Mouse (Mus musculus) intestine, embryonic 14.5 days (tissue): ENCODE results near the gene Fam196b. TPM values are rescaled to one million over a fixed set of nuclear protein-coding genes. Genes with fewer than 3 reads are reported as not detected.

ENCODE experiments used
- ATAC-seq: fragments of 200-750 bp; cut with Nextera tagmentation; replicated peaks from 2 replicates; pipeline ENCODE4 v1.8.0; 2017; ENCODE audit warnings: low read depth, moderate number of reproducible peaks, moderate TSS enrichment, moderate library complexity; ENCODE audit not compliant: low FRiP score, low TSS enrichment
- DNase-seq: peaks from one replicate; pipeline ENCODE4 v3.0.0-alpha.2; 2018; ENCODE audit warnings: low spot score
- H3K27ac ChIP-seq: fragments of 300-500 bp; sonication (generic); 2 replicates; pipeline ENCODE4 v1.5.1; 2014; ENCODE audit warnings: low read depth, mild to moderate bottlenecking, control low read depth
- H3K27me3 ChIP-seq: fragments of 300-500 bp; sonication (generic); replicated peaks from 2 replicates; pipeline ENCODE4 v1.6.1; 2014; ENCODE audit warnings: low read length, control low read depth; ENCODE audit not compliant: control insufficient read depth, insufficient read depth
- H3K36me3 ChIP-seq: fragments of 300-500 bp; sonication (generic); 2 replicates; pipeline ENCODE4 v1.6.1; 2014; ENCODE audit warnings: low read length, control low read depth; ENCODE audit not compliant: control insufficient read depth, insufficient read depth
- H3K4me1 ChIP-seq: fragments of 300-500 bp; sonication (generic); replicated peaks from 2 replicates; pipeline ENCODE4 v1.6.1; 2014; ENCODE audit warnings: low read length, control low read depth, mixed read lengths; ENCODE audit not compliant: control insufficient read depth, insufficient read depth
- H3K4me2 ChIP-seq: fragments of 300-500 bp; sonication (generic); 2 replicates; pipeline ENCODE4 v1.6.1; 2014; ENCODE audit warnings: low read length
- H3K4me3 ChIP-seq: fragments of 300-500 bp; sonication (generic); 2 replicates; pipeline ENCODE4 v1.5.1; 2014; ENCODE audit warnings: low read depth, low read length, control low read depth, mixed read lengths
- H3K9ac ChIP-seq: fragments of 300-500 bp; sonication (generic); 2 replicates; pipeline ENCODE4 v1.6.1; 2014; ENCODE audit warnings: mild to moderate bottlenecking, low read length
- H3K9me3 ChIP-seq: fragments of 300-500 bp; sonication (generic); 2 replicates; pipeline ENCODE4 v1.6.1; 2016; ENCODE audit warnings: low read length, control low read depth; ENCODE audit not compliant: control insufficient read depth
- WGBS: fragments of 180-500 bp; shearing (Covaris S2); extraction: QIAGEN DNeasy Blood & Tissue Kit; methylation state at CpG from one replicate; pipeline ENCODE4 v1.1.7; 2014; 5-methylcytosine and 5-hydroxymethylcytosine counted together
- polyA plus RNA-seq: library from polyadenylated mRNA; unstranded; fragments of >200 nt; fragmentation: Nextera tagmentation; extraction: Ambion mirVana; gene quantifications from 2 replicates; pipeline ENCODE4 v1.2.1, GENCODE M21; 2014

Fam196b gene
- polyA plus RNA-seq, 1 experiment from 2014 or later: 0.27 TPM

DNA sequence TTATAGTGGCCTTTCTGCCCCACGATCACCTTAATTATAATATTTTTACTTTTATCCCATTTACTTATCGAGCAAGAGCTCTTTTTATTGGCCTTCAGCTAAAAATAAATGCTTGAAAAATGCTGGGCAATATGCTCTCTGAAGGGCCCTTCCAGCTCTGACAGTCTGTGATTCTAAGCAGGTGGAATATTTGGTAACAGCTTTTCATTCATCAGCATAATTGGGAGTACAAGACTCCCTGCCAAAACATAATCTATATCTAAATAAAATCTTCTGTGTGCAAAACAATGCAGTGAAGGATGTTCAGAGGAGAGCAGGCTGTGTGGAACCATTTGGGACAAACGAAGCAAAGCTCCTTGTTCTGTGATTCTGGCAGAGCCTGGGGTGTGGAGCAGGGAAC, 23.3 kb upstream of the Fam196b start:
- WGBS: 69% methylated on average over 3 of the region's 3 CpGs
- H3K4me1 ChIP-seq: no peaks in the 10 kb centered on the region
- no peak for ATAC-seq

DNA sequence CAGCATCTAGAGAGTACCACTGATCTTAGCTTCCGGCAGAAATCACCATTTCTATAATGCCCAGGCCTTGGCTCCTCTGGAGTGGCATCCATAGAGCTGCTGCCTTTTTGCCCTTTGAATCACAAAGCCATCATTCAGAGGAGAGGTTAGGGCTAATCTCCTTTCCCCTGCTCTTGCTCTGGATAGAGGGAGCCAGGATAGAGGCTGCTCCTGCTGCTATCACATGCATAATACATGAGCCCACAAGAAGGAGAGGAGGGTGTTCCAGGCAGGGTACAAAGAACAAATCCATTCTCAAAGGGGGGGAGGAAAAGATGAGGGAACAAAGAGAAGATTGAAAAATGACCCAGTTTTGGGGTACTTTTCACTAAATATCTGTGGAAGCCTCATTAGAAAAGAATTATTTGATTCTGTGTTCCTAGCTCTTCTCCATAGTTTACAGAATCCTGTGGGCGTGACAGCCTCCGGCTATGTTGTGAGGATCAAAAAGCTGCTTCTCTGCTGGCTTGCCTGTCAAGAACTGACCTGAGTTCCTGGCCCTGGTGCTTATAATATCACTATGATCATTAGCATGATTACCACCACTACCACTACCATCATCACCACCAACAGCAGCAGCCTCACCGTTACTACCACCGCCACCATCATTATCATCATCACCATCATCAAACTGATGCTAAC, 16.8 kb upstream of the Fam196b start:
- Histone ChIP-seq H3K4me3 (no peak overlapping the region), H3K4me2 (no peak overlapping the region), H3K27ac (no peak overlapping the region), H3K9ac (no peak overlapping the region), H3K4me1 (no peaks in the 10 kb centered on the region), H3K36me3 (no peaks in the 10 kb centered on the region), H3K27me3 (no peaks in the 10 kb centered on the region), H3K9me3 (no peaks in the 10 kb centered on the region)
- no peak for DNase-seq
- ATAC-seq: no peak
- WGBS: 78% methylated on average over 5 of the region's 5 CpGs

More for the DNA sequence above, 23.3 kb upstream of the Fam196b start:
- Histone ChIP-seq H3K27ac (no peak overlapping the region), H3K4me2 (no peak overlapping the region), H3K9ac (no peak overlapping the region), H3K27me3 (no peaks in the 10 kb centered on the region), H3K36me3 (no peaks in the 10 kb centered on the region), H3K9me3 (no peaks in the 10 kb centered on the region), H3K4me3 (no peak overlapping the region)
- no peak for DNase-seq

GRCm38 (mm10) chr11:34299550-34299949, 15.1 kb upstream of the Fam196b start:
- Histone ChIP-seq H3K9ac (no peak overlapping the region), H3K4me1 (no peaks in the 10 kb centered on the region), H3K36me3 (no peaks in the 10 kb centered on the region), H3K27me3 (no peaks in the 10 kb centered on the region), H3K9me3 (no peaks in the 10 kb centered on the region), H3K27ac (no peak overlapping the region), H3K4me3 (no peak overlapping the region), H3K4me2 (no peak overlapping the region)
- ATAC-seq (no peak), DNase-seq (no peak)
- 81% methylated on average over 1 of the region's 1 CpGs for WGBS

- H3K36me3 ChIP-seq: no peaks in the 10 kb centered on the region
- H3K4me1 ChIP-seq: no peaks in the 10 kb centered on the region
- no peak overlapping the region for H3K4me3 ChIP-seq
- no peak overlapping the region for H3K4me2 ChIP-seq
- no peak overlapping the region for H3K27ac ChIP-seq
- DNase-seq: no peak
- H3K9me3 ChIP-seq: no peaks in the 10 kb centered on the region
- ATAC-seq: no peak
- no peaks in the 10 kb centered on the region for H3K27me3 ChIP-seq
- H3K9ac ChIP-seq: no peak overlapping the region
- WGBS: 87% methylated on average over 7 of the region's 7 CpGs
Measured at GRCm38 (mm10) chr11:34300064-34300463, 14.6 kb upstream of the Fam196b start.

DNA sequence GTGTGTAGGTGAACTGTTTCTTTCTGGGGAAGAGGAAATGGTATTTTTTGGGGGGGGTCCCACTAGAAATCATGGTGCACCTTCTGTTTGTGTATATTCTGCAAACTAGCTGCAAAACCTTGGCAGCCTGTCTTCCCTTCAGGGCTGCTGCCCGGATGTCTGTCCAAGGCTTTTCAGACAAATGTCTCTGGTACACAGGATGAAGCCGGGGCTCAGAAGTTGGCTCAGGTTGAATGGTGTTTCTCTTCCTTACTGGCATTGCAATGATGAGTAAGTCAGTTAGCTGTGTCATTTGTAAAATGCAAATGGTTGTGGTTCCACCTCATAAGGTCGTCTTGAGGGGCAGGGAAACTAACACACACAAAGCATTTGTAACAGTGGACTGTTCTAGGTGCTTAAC, 8.4 kb upstream of the Fam196b start:
- DNase-seq (no peak), ATAC-seq (no peak)
- 73% methylated on average over 3 of the region's 3 CpGs for WGBS
- Histone ChIP-seq H3K9me3 (no peaks in the 10 kb centered on the region), H3K27me3 (no peaks in the 10 kb centered on the region), H3K36me3 (no peaks in the 10 kb centered on the region), H3K4me3 (no peak overlapping the region), H3K4me2 (no peak overlapping the region), H3K27ac (no peak overlapping the region), H3K9ac (no peak overlapping the region), H3K4me1 (no peaks in the 10 kb centered on the region)

DNA sequence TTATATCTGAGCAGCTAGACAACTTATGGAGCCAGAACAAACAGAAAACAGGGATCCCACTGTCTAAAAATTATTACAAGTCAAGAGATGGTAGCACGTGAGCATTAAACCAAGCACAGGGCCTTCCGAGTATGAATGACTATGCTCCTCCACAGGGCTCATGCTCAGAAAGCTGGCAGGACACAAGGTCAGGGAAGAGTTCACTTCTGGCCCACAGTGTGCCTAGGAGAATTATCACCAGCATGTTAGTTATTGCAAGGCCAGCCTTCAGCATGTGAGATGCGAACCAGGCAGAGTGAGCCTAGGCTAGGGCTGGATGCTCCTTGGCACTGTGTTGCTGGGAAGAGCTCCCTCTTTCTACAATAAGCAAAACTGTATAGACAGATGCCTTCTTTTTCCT, 5.9 kb upstream of the Fam196b start:
- Histone ChIP-seq H3K9me3 (no peaks in the 10 kb centered on the region), H3K27me3 (no peaks in the 10 kb centered on the region), H3K4me3 (no peak overlapping the region), H3K36me3 (no peaks in the 10 kb centered on the region), H3K9ac (no peak overlapping the region), H3K4me1 (no peaks in the 10 kb centered on the region), H3K27ac (no peak overlapping the region), H3K4me2 (no peak overlapping the region)
- DNase-seq (no peak), ATAC-seq (no peak)
- 87% methylated on average over 3 of the region's 3 CpGs for WGBS

- H3K27me3 ChIP-seq: no peaks in the 10 kb centered on the region
- ATAC-seq (no peak), DNase-seq (no peak)
- H3K4me2 ChIP-seq: no peak overlapping the region
- H3K4me3 ChIP-seq: no peak overlapping the region
- H3K9me3 ChIP-seq: no peaks in the 10 kb centered on the region
- no peaks in the 10 kb centered on the region for H3K4me1 ChIP-seq
- H3K9ac ChIP-seq: no peak overlapping the region
- WGBS: 75% methylated on average over 2 of the region's 2 CpGs
- H3K27ac ChIP-seq: no peak overlapping the region
- no peaks in the 10 kb centered on the region for H3K36me3 ChIP-seq
Measured at GRCm38 (mm10) chr11:34309360-34309759, 5.3 kb upstream of the Fam196b start.

DNA sequence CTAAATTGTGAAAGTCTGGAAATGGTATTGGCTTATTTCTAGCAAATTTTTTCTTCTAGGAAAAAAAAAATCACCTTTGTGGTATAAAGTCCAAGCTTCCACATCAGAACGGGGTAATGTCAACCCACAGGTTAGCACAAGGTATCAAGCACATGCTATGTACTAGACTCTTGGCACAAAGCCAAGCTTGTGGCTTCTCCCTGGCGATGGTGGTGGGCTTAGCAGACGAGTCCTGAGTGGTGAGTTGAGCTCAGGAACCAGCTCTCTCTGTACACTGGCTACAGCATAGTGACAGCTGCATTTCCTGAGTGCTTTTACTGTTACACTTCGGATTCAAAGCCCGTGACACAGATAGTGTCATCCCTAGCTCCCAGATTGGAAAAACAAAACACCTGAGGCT, 2.9 kb upstream of the Fam196b start:
- Histone ChIP-seq H3K4me3 (no peak overlapping the region), H3K27ac (no peak overlapping the region), H3K27me3 (no peaks in the 10 kb centered on the region), H3K4me2 (no peak overlapping the region), H3K36me3 (no peaks in the 10 kb centered on the region), H3K4me1 (no peaks in the 10 kb centered on the region), H3K9ac (no peak overlapping the region), H3K9me3 (no peaks in the 10 kb centered on the region)
- ATAC-seq: no peak
- 58% methylated on average over 5 of the region's 5 CpGs for WGBS
- no peak for DNase-seq

- 63% methylated on average over 7 of the region's 7 CpGs for WGBS
- no peak overlapping the region for H3K4me3 ChIP-seq
- H3K4me2 ChIP-seq: no peak overlapping the region
- H3K9me3 ChIP-seq: no peaks in the 10 kb centered on the region
- no peak overlapping the region for H3K9ac ChIP-seq
- no peak overlapping the region for H3K27ac ChIP-seq
- no peaks in the 10 kb centered on the region for H3K4me1 ChIP-seq
- no peaks in the 10 kb centered on the region for H3K27me3 ChIP-seq
- H3K36me3 ChIP-seq: no peaks in the 10 kb centered on the region
- ATAC-seq (no peak), DNase-seq (no peak)
Measured at GRCm38 (mm10) chr11:34312208-34312607, 2.4 kb upstream of the Fam196b start.
